Mouse (Mus musculus): ENCODE measurements around the gene Ap1ar. TPM values are rescaled to one million over a fixed set of nuclear protein-coding genes. Genes with fewer than 3 reads are reported as not detected.

Gene Ap1ar
- polyA plus RNA-seq, 1 experiment from 2014 or later = 86.3 TPM

GRCm38 (mm10) chr3:127830183-127830582 is 7.1 kb downstream of the Ap1ar start:
- Histone ChIP-seq H3K4me1 (ENCODE audit: control insufficient read depth, insufficient read depth, low read depth, low read length) (peaks cover 9% of the 10 kb centered on the region), H3K4me3 (ENCODE audit: low read length) (no peak overlapping the region), H3K9me3 (ENCODE audit: control insufficient read depth, low read length) (no peaks in the 10 kb centered on the region), H3K4me2 (ENCODE audit: low read length) (no peak overlapping the region), H3K9ac (ENCODE audit: low read depth, low read length) (no peak overlapping the region), H3K36me3 (ENCODE audit: control insufficient read depth, insufficient read depth, low read length) (no peaks in the 10 kb centered on the region), H3K27ac (ENCODE audit: low read depth, low read length) (no peak overlapping the region), H3K27me3 (replicated peaks; ENCODE audit: control insufficient read depth, insufficient read depth, low read length) (no peaks in the 10 kb centered on the region)
- ATAC-seq = no peak
- WGBS = 92% methylated on average over 10 of the region's 10 CpGs

- peak; percentile 35; the same call in 1 of the 2 replicates for ATAC-seq
- WGBS = 44% methylated on average over 7 of the region's 7 CpGs
- Histone ChIP-seq H3K9ac (ENCODE audit: low read depth, low read length) (no peak overlapping the region), H3K4me2 (ENCODE audit: low read length) (no peak overlapping the region), H3K4me1 (ENCODE audit: control insufficient read depth, insufficient read depth, low read depth, low read length) (peaks cover 6% of the 10 kb centered on the region; the same call in 1 of the 2 replicates), H3K4me3 (ENCODE audit: low read length) (no peak overlapping the region), H3K27me3 (replicated peaks; ENCODE audit: control insufficient read depth, insufficient read depth, low read length) (no peaks in the 10 kb centered on the region), H3K9me3 (ENCODE audit: control insufficient read depth, low read length) (no peaks in the 10 kb centered on the region), H3K36me3 (ENCODE audit: control insufficient read depth, insufficient read depth, low read length) (no peaks in the 10 kb centered on the region), H3K27ac (ENCODE audit: low read depth, low read length) (0 out of 2 replicates have a peak overlapping the region, but pooled peaks have one; percentile 29)
Measured at GRCm38 (mm10) chr3:127827123-127827522, 10.2 kb downstream of the Ap1ar start.

DNA sequence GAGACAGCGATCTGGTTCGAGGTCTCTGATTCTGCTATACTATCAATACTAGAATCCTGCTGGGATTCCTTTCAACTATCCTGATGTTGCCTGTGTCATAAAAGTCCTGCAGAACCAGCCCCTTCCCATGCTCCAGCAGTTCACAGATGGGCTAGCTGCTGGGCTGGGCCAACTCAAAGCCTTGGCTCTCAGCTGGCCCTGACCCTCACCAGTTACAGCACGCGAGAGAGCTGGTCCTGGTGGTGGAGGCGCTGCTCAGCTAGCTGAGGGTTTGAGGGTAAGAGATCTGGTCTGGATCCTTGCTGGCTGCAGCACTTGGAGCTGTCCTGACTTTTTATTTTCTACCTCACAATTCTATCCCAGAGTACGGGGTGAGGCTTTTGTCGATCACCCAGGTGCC is 10.8 kb downstream of the Ap1ar start:
- no peaks in the 10 kb centered on the region for H3K9me3 ChIP-seq (ENCODE audit: control insufficient read depth, low read length)
- 0 out of 2 replicates have a peak, but pooled peaks have one; percentile 31 for ATAC-seq
- 80% methylated on average over 7 of the region's 7 CpGs for WGBS
- H3K4me2 ChIP-seq (ENCODE audit: low read length) = no peak overlapping the region
- peaks cover 6% of the 10 kb centered on the region; the same call in 1 of the 2 replicates for H3K4me1 ChIP-seq (ENCODE audit: control insufficient read depth, insufficient read depth, low read depth, low read length)
- no peaks in the 10 kb centered on the region for H3K27me3 ChIP-seq (replicated peaks; ENCODE audit: control insufficient read depth, insufficient read depth, low read length)
- no peaks in the 10 kb centered on the region; the same call in 1 of the 2 replicates for H3K36me3 ChIP-seq (ENCODE audit: control insufficient read depth, insufficient read depth, low read length)
- no peak overlapping the region for H3K4me3 ChIP-seq (ENCODE audit: low read length)
- no peak overlapping the region for H3K27ac ChIP-seq (ENCODE audit: low read depth, low read length)
- H3K9ac ChIP-seq (ENCODE audit: low read depth, low read length) = no peak overlapping the region

GRCm38 (mm10) chr3:127823886-127824863 is 13.1 kb downstream of the Ap1ar start:
- H3K4me3 ChIP-seq (ENCODE audit: low read length) = no peak overlapping the region
- H3K36me3 ChIP-seq (ENCODE audit: control insufficient read depth, insufficient read depth, low read length) = peaks cover 5% of the 10 kb centered on the region
- no peak overlapping the region for H3K9ac ChIP-seq (ENCODE audit: low read depth, low read length)
- H3K9me3 ChIP-seq (ENCODE audit: control insufficient read depth, low read length) = no peaks in the 10 kb centered on the region
- no peaks in the 10 kb centered on the region for H3K27me3 ChIP-seq (replicated peaks; ENCODE audit: control insufficient read depth, insufficient read depth, low read length)
- H3K4me2 ChIP-seq (ENCODE audit: low read length) = no peak overlapping the region
- ATAC-seq = no peak
- H3K4me1 ChIP-seq (ENCODE audit: control insufficient read depth, insufficient read depth, low read depth, low read length) = peaks cover 6% of the 10 kb centered on the region; the same call in 1 of the 2 replicates
- WGBS = 83% methylated on average over 17 of the region's 17 CpGs
- no peak overlapping the region for H3K27ac ChIP-seq (ENCODE audit: low read depth, low read length)

DNA sequence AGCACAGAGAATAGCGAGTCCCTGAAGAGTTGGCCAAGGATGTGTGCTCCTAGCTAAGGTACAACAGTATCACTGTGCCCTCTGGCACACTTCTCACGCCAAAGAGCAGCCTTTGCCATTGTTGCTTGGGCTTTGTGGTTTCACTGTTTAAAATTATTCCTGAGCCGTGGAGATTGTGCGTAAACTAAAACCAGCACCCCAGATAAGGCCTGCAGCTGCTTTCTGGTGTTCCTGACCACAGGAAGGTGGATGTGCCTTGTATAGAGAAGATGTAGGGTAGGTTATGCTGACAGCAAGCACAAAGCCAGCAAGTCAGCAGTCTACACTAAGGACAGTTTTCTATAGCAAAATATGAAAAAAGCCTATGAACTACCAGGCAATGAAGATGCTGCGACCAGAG is 16.1 kb downstream of the Ap1ar start:
- Histone ChIP-seq H3K9me3 (ENCODE audit: control insufficient read depth, low read length) (no peaks in the 10 kb centered on the region), H3K4me1 (ENCODE audit: control insufficient read depth, insufficient read depth, low read depth, low read length) (no peaks in the 10 kb centered on the region), H3K27ac (ENCODE audit: low read depth, low read length) (no peak overlapping the region), H3K27me3 (replicated peaks; ENCODE audit: control insufficient read depth, insufficient read depth, low read length) (no peaks in the 10 kb centered on the region), H3K9ac (ENCODE audit: low read depth, low read length) (no peak overlapping the region), H3K4me2 (ENCODE audit: low read length) (no peak overlapping the region), H3K36me3 (ENCODE audit: control insufficient read depth, insufficient read depth, low read length) (peaks cover 10% of the 10 kb centered on the region), H3K4me3 (ENCODE audit: low read length) (no peak overlapping the region)
- ATAC-seq = no peak
- WGBS = 88% methylated on average over 5 of the region's 5 CpGs

GRCm38 (mm10) chr3:127820400-127820799 is 16.9 kb downstream of the Ap1ar start:
- Histone ChIP-seq H3K9ac (ENCODE audit: low read depth, low read length) (no peak overlapping the region), H3K36me3 (ENCODE audit: control insufficient read depth, insufficient read depth, low read length) (peaks cover 10% of the 10 kb centered on the region), H3K4me1 (ENCODE audit: control insufficient read depth, insufficient read depth, low read depth, low read length) (no peaks in the 10 kb centered on the region), H3K4me3 (ENCODE audit: low read length) (no peak overlapping the region), H3K9me3 (ENCODE audit: control insufficient read depth, low read length) (no peaks in the 10 kb centered on the region), H3K27me3 (replicated peaks; ENCODE audit: control insufficient read depth, insufficient read depth, low read length) (no peaks in the 10 kb centered on the region), H3K4me2 (ENCODE audit: low read length) (no peak overlapping the region), H3K27ac (ENCODE audit: low read depth, low read length) (no peak overlapping the region)
- WGBS = 81% methylated on average over 1 of the region's 1 CpGs
- ATAC-seq = no peak

DNA sequence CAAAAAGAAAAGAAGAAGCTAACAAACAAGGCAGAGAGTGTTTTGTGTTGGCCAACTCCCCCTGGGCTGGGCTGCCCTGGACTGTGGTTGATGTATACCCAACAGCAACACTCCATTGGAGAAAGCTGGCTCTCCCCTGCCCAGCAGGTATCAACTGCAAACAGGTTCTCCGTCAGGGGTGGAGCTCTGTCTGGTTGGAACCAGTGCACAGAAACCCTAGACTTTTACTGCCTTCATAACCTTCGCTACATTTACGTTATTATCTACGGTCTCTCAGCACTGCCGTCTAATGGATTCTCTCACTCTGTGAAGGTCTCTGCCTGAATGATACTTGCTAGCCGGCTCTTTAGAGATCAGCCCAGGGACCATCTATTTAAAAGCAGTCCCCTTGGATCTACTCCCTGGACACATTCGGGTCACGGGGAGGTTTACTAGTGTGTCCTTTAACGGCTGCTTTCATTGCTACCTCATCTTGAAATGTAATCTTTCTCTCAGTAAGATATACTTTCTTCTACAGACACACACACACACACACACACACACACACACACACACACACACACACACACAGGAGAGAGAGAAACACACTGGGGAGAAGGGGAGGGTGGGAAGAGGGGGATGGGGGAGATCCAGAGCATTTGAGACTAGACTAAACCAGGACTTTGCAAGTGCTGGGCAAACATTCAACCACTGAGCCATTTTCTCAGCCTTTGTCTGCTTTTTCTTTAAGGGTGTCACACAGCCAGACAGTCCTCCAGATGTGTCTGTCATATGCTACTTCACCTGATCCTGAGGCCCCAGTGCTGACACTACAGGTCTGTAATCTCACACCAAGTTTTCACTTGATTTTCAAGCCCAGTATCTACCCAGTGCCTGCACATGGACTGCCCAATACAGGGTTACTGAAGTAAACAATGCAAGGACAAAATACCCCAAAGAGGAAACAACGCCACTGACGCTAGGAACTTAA is 18.3 kb downstream of the Ap1ar start:
- Histone ChIP-seq H3K27me3 (replicated peaks; ENCODE audit: control insufficient read depth, insufficient read depth, low read length) (no peaks in the 10 kb centered on the region), H3K9ac (ENCODE audit: low read depth, low read length) (no peak overlapping the region), H3K27ac (ENCODE audit: low read depth, low read length) (no peak overlapping the region), H3K4me2 (ENCODE audit: low read length) (no peak overlapping the region), H3K9me3 (ENCODE audit: control insufficient read depth, low read length) (no peaks in the 10 kb centered on the region), H3K4me3 (ENCODE audit: low read length) (no peak overlapping the region), H3K4me1 (ENCODE audit: control insufficient read depth, insufficient read depth, low read depth, low read length) (no peaks in the 10 kb centered on the region), H3K36me3 (ENCODE audit: control insufficient read depth, insufficient read depth, low read length) (peaks cover 12% of the 10 kb centered on the region)
- 84% methylated on average over 11 of the region's 11 CpGs for WGBS
- no peak for ATAC-seq

GRCm38 (mm10) chr3:127817120-127817683 is 20.1 kb downstream of the Ap1ar start:
- Histone ChIP-seq H3K36me3 (ENCODE audit: control insufficient read depth, insufficient read depth, low read length) (peaks cover 16% of the 10 kb centered on the region), H3K4me3 (ENCODE audit: low read length) (no peak overlapping the region)
- WGBS = 82% methylated on average over 7 of the region's 7 CpGs

More at GRCm38 (mm10) chr3:127817120-127817683, 20.1 kb downstream of the Ap1ar start:
- Histone ChIP-seq H3K4me1 (ENCODE audit: control insufficient read depth, insufficient read depth, low read depth, low read length) (no peaks in the 10 kb centered on the region), H3K9ac (ENCODE audit: low read depth, low read length) (no peak overlapping the region), H3K4me2 (ENCODE audit: low read length) (no peak overlapping the region), H3K27me3 (replicated peaks; ENCODE audit: control insufficient read depth, insufficient read depth, low read length) (no peaks in the 10 kb centered on the region), H3K27ac (ENCODE audit: low read depth, low read length) (no peak overlapping the region), H3K9me3 (ENCODE audit: control insufficient read depth, low read length) (no peaks in the 10 kb centered on the region)
- ATAC-seq = no peak
